Mouse (Mus musculus): ENCODE measurements around the gene Pcnx4. TPM values are rescaled to one million over a fixed set of nuclear protein-coding genes. Genes with fewer than 3 reads are reported as not detected.

The Pcnx4 gene
- total RNA-seq (2014; rRNA removed) (4.2 and 5.2 TPM in 2 replicates), polyA plus RNA-seq (2012; rRNA removed) (2.3 and 2.5 TPM in 2 replicates)

DNA sequence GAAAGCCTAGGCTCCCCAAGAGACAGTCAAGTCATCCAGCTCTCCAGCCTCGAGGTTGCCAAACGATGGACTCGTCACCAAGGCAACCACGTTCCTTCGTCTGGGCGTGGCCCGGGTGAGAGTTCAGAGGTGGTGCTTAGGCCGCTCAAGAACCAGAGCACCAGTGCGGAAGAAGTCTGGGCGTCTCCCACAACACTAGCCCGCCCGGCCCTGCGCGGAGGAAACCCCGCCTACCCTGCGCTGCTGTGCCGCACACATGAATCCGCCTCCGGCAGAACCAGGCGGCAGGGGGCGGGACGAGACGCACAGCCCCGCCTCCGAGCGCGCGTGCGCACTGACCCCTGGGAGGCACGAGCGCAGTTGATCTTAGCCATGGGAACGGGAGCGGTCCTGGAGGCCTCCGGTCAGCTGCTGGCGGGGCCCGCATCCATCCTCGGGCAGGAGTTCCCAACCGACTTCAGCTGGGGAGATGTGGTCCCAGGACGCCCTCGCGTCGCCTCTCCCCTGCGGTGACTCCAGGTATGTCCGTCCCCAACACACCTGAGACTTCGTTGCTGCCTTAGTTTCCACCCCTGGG is at the start of gene Pcnx4:
Pcnx4 (plus strand) TSS at position 363 of the 577 bp plus-strand sequence.
- peak within 1 kb of the TSS; percentile 76 for H3K4me3 ChIP-seq (ENCODE audit: insufficient read depth, low read depth, low read length)
- TF ChIP-seq POLR2A (IDR thresholded peaks at IDR 0.05; ENCODE audit: extremely low read depth, insufficient read depth, low read length) (peak; percentile 53; the same call in 1 of the 2 replicates), CTCF (IDR thresholded peaks at IDR 0.05; ENCODE audit: low read depth, low read length) (no peak)
- DNase-seq (ENCODE audit: extremely low read depth, low read depth, low spot score) = peak; percentile 95
- WGBS = under 1% methylated on average over 45 of the region's 45 CpGs
- H3K27ac ChIP-seq (replicated peaks; ENCODE audit: insufficient read depth, low read depth, low read length) = 0 out of 2 replicates have a peak within 1 kb of the TSS, but pooled peaks have one; percentile 14
- H3K27me3 ChIP-seq (ENCODE audit: control insufficient read depth, insufficient read depth, low read length) = no peaks in the 10 kb centered on the region
- H3K36me3 ChIP-seq (ENCODE audit: control insufficient read depth, insufficient read depth, low read length) = no peaks in the 10 kb centered on the region
- peaks cover 6% of the 10 kb centered on the region; the same call in 1 of the 2 replicates for H3K4me1 ChIP-seq (ENCODE audit: control insufficient read depth, insufficient read depth, low read length)
- H3K9ac ChIP-seq (ENCODE audit: low read depth, low read length) = peak within 1 kb of the TSS; percentile 74
- 0 out of 2 replicates have a peak, but pooled peaks cover 2% of the 10 kb centered on the region for H3K79me2 ChIP-seq (ENCODE audit: control insufficient read depth, insufficient read depth, low read length)

- Histone ChIP-seq H3K36me3 (ENCODE audit: control insufficient read depth, insufficient read depth, low read length) (no peaks in the 10 kb centered on the region), H3K27me3 (ENCODE audit: control insufficient read depth, insufficient read depth, low read length) (no peaks in the 10 kb centered on the region), H3K9ac (ENCODE audit: low read depth, low read length) (no peak overlapping the region), H3K4me1 (ENCODE audit: control insufficient read depth, insufficient read depth, low read length) (peaks cover 17% of the 10 kb centered on the region), H3K79me2 (ENCODE audit: control insufficient read depth, insufficient read depth, low read length) (no peaks in the 10 kb centered on the region), H3K27ac (replicated peaks; ENCODE audit: insufficient read depth, low read depth, low read length) (no peak overlapping the region), H3K4me3 (ENCODE audit: insufficient read depth, low read depth, low read length) (no peak overlapping the region)
- WGBS = 76% methylated on average over 3 of the region's 3 CpGs
- TF ChIP-seq CTCF (IDR thresholded peaks at IDR 0.05; ENCODE audit: low read depth, low read length) = no peak
- no peak for TF ChIP-seq POLR2A (IDR thresholded peaks at IDR 0.05; ENCODE audit: extremely low read depth, insufficient read depth, low read length)
- DNase-seq (ENCODE audit: extremely low read depth, low read depth, low spot score) = no peak
These were observed 48.7 kb upstream of the Pcnx4 start for GRCm38 (mm10) chr12:72487498-72487897.

DNA sequence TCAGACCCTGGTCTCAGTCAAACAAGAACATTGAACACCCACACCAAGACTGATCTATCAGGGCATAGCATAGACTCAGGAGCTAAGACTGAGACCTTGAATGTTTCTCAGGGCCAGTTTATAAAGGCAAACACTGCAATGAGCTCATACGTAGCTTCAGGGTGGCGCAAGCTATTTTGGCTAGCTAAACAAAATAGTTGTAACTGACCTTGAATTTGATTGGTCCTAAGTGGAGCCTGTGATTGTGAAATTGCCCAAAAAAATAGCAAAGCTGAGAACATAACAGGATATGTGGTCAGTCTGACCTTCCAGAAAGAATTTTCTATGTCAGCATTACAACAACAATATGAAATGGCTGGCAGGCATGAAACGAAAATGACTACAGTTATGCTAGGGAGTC is 46.2 kb upstream of the Pcnx4 start:
- 4% methylated on average over 3 of the region's 3 CpGs for WGBS
- Histone ChIP-seq H3K27ac (replicated peaks; ENCODE audit: insufficient read depth, low read depth, low read length) (peak overlapping the region; percentile 99), H3K27me3 (ENCODE audit: control insufficient read depth, insufficient read depth, low read length) (no peaks in the 10 kb centered on the region), H3K9ac (ENCODE audit: low read depth, low read length) (0 out of 2 replicates have a peak overlapping the region, but pooled peaks have one; percentile 51), H3K4me3 (ENCODE audit: insufficient read depth, low read depth, low read length) (no peak overlapping the region), H3K36me3 (ENCODE audit: control insufficient read depth, insufficient read depth, low read length) (no peaks in the 10 kb centered on the region), H3K79me2 (ENCODE audit: control insufficient read depth, insufficient read depth, low read length) (no peaks in the 10 kb centered on the region), H3K4me1 (ENCODE audit: control insufficient read depth, insufficient read depth, low read length) (peaks cover 13% of the 10 kb centered on the region)
- DNase-seq (ENCODE audit: extremely low read depth, low read depth, low spot score) = peak; percentile 99
- TF ChIP-seq POLR2A (IDR thresholded peaks at IDR 0.05; ENCODE audit: extremely low read depth, insufficient read depth, low read length) (no peak), CTCF (IDR thresholded peaks at IDR 0.05; ENCODE audit: low read depth, low read length) (no peak)

- Histone ChIP-seq H3K27ac (replicated peaks; ENCODE audit: insufficient read depth, low read depth, low read length) (peak overlapping the region; percentile 96), H3K36me3 (ENCODE audit: control insufficient read depth, insufficient read depth, low read length) (no peaks in the 10 kb centered on the region), H3K4me1 (ENCODE audit: control insufficient read depth, insufficient read depth, low read length) (peaks cover 12% of the 10 kb centered on the region), H3K9ac (ENCODE audit: low read depth, low read length) (no peak overlapping the region), H3K79me2 (ENCODE audit: control insufficient read depth, insufficient read depth, low read length) (no peaks in the 10 kb centered on the region), H3K4me3 (ENCODE audit: insufficient read depth, low read depth, low read length) (no peak overlapping the region), H3K27me3 (ENCODE audit: control insufficient read depth, insufficient read depth, low read length) (no peaks in the 10 kb centered on the region)
- no peak for DNase-seq (ENCODE audit: extremely low read depth, low read depth, low spot score)
- TF ChIP-seq CTCF (IDR thresholded peaks at IDR 0.05; ENCODE audit: low read depth, low read length) (no peak), POLR2A (IDR thresholded peaks at IDR 0.05; ENCODE audit: extremely low read depth, insufficient read depth, low read length) (no peak)
- 70% methylated on average over 3 of the region's 3 CpGs for WGBS
These were observed 45.0 kb upstream of the Pcnx4 start for GRCm38 (mm10) chr12:72491063-72491719.

DNA sequence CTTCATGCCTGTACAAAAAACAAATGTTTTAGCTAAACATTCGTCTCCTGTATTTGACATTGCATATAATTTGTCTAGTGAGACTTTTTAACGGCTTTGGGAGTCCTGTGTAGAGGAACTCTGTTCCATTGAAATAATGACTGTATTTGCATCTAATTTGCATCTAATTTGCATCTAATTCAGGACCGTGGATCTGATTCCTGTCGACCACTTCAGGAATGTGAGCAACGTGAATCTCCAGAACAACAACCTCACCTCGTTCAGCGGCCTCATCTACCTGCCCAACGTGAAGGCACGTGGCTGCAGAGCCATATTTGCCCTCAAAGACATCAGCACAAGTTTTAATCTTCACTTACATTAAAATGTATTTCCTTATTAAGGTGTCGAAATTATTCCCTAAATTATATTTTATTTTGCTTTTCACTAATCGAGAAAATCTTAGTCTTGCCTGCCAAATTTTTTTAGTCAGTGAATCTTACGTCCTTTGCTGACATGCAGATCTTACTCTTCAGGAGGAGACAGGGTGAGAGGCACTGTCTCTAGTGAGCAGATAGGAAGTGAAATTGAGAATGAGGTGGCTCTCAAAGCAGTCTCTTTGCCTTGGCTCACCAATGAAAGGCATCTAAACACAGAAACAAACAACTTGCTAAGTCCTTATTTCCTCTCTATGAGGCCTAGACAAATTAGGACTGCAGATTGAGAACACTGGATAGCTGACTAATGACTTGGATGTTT is 39.1 kb upstream of the Pcnx4 start:
- H3K27ac ChIP-seq (replicated peaks; ENCODE audit: insufficient read depth, low read depth, low read length) = no peak overlapping the region
- no peak overlapping the region for H3K9ac ChIP-seq (ENCODE audit: low read depth, low read length)
- TF ChIP-seq CTCF (IDR thresholded peaks at IDR 0.05; ENCODE audit: low read depth, low read length) (no peak), POLR2A (IDR thresholded peaks at IDR 0.05; ENCODE audit: extremely low read depth, insufficient read depth, low read length) (no peak)
- no peak overlapping the region for H3K4me3 ChIP-seq (ENCODE audit: insufficient read depth, low read depth, low read length)
- H3K27me3 ChIP-seq (ENCODE audit: control insufficient read depth, insufficient read depth, low read length) = no peaks in the 10 kb centered on the region
- H3K36me3 ChIP-seq (ENCODE audit: control insufficient read depth, insufficient read depth, low read length) = no peaks in the 10 kb centered on the region
- DNase-seq (ENCODE audit: extremely low read depth, low read depth, low spot score) = no peak
- WGBS = 80% methylated on average over 12 of the region's 12 CpGs
- no peaks in the 10 kb centered on the region for H3K4me1 ChIP-seq (ENCODE audit: control insufficient read depth, insufficient read depth, low read length)
- H3K79me2 ChIP-seq (ENCODE audit: control insufficient read depth, insufficient read depth, low read length) = no peaks in the 10 kb centered on the region

Data from liver, adult 2 months (tissue).